Mouse (Mus musculus) thymus, postnatal 14 days (tissue): ENCODE measurements around the gene Retnlg.
"Not testable (repeated sequence)": the region's sequence is repeated elsewhere in the genome, so short reads cannot be mapped to it uniquely, and the experiment has no call there.

Experiments
- DNase-seq: peaks from one replicate; pipeline ENCODE4 v3.0.0; 2021

The Retnlg gene

DNA sequence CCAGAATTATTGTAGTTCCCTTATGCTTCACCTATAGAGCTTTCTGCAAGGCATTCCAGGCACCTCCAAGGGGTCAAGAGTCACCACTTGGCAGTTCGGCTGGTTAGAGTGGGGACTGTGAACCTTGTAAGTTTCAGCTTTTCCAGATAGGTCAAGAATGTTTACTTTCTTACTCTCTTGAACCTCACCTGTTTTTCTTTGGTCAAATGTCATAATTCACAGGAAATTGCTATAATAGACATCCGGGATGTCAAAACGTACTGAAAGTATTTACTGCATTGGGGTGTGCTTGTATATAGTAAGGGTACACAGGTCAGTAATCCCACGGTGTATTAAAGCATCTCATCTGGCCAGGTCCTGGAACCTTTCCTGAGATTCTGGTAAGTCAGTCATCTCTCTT, at the start of gene Retnlg:
TSS of gene Retnlg (plus strand) at position 301 of the 400 bp plus-strand sequence.
- no peak for DNase-seq

DNA sequence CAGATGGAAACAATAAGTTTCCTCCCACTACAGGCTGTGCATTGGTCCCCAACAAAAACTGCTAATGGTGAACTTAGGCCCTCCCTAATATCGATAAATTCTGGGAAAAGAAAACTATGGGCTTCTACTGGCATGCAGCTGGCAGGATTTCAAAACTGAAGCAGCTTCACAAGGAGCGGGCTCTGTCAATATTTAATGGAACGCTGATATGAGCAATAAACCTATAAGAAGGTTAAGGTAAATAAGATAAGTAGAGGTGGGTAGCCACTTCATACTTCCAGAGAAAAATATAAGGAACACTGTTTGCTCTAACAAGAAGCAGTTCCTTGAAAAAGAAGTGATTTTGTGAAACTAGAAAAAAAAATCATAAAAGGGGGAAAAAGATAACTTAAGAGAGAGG, 45.9 kb upstream of the Retnlg start:
- no peak for DNase-seq

DNA sequence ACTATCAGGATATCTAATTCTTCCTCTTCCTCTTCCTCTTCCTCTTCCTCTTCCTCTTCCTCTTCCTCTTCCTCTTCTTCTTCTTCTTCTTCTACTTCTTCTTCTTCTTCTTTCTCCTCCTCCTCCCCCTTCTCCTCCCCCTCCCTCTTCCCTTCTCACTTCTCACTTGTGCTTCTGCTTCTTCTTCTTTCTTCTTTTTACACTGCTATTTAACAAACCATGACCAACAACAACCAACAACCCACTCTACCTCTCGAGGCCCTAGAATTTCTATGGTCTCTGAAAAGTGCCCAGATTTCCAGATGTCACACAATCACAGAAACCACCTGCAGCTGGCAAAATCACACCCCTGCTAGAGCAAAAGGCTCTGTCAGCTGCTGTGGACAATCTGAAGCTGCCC, 44.8 kb upstream of the Retnlg start:
- no peak for DNase-seq

DNA sequence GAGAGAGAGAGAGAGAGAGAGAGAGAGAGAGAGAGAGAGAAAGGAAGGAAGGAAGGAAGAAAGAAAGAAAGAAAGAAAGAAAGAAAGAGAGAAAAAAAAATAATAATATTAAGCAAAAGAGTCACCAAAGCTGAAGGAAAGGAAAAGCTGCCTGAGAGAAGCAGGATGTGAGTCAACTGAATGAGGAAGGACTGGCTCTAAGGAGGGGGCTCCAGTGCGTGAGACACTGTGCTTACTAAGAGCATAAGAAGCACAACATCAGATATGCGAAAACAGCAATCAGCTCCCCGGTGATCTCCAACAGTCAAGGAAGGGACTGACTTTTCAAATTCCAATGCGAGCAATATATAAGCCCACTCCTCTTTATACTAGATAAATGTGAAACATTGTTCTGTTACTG, 43.4 kb upstream of the Retnlg start:
- DNase-seq, result no peak

DNA sequence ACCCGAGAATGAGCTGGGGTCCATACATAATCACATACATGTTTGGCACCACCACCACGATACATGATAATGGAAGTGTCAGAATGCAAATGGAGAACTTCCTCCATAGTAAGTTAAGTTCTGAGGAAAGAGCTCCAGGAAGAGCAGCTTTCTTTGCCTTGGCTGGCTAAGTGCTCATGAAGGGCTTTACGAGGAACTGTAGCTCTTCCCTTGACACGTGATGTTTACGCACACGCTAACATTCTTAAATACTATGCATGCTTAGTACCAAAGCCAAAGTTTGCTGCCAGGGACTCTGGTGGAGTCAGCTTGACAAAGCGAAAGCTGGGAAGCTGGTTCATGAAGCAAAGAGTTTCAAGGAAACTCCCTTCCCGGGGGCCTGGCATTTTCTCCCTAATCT, 40.4 kb upstream of the Retnlg start:
- DNase-seq, result no peak

DNA sequence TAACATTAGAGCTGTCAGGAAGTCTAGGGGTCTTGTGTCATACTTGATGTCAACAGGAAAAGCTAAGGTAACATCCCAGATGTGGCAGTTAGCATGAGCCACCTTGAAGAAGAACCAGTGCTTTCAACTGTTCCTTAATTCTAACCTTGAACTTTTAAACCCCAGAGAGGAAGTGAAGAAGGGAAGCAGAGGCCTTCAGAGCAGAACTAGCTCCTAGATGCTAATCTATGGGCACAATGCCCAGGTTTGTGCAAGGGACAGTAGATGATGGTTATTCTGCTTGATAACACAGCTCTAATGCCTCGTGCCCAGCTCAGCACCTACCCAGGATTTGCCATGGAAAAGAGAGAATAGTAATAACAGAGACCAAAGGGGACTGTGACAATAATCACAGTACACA, 38.8 kb upstream of the Retnlg start:
- not testable (repeated sequence) for DNase-seq

DNA sequence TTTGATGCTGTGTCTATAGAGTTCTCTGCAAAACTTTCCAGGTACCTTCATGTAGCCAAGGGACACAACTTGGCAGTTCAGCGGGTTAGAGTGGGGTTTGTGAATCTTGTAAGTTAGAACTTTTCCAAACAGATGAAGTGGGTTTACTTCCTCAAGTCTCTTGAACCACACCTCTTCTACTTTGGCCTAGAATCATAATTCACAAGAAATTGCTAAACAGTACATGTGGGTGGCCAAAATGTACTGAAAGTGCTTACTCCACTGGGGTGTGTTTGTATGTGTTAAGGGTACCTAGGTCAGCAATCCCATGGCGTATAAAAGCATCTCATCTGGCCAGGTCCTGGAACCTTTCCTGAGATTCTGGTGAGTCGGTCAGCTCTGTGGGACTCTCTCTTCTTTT, 30.2 kb upstream of the Retnlg start, which contains the start of gene Retnla:
TSS of gene Retnla (plus strand) at position 286 of the 400 bp plus-strand sequence.
- no peak for DNase-seq

DNA sequence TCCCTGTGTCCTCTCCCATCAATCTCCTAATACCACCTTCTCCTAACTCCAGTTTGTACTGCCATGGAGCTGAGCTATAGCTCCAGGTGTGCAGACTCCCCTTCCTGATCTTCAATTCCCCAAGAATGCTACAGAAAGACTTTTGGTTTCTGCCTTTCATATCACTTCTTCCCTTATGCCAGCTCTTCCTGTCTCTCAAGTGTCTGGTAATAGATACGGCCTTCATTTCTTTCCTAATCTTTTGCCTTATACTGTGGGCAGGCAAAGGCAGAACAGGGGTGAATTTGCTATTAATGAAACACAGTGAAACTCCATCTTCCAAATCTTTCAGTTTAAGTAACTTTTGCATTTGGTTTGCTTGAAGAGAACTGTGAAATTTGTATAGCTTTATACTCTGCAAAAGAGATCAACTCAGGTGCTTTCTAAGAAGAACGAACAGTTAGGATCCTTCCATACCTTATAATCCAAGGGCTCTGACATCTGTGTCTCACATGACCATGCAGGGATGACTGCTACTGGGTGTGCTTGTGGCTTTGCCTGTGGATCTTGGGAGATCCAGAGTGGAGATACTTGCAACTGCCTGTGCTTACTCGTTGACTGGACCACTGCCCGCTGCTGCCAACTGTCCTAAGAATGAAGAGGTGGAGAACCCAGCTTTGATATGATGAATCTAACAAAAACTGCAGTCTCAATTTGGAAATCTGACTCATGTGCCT, 28.6 kb upstream of the Retnlg start:
- no peak for DNase-seq

DNA sequence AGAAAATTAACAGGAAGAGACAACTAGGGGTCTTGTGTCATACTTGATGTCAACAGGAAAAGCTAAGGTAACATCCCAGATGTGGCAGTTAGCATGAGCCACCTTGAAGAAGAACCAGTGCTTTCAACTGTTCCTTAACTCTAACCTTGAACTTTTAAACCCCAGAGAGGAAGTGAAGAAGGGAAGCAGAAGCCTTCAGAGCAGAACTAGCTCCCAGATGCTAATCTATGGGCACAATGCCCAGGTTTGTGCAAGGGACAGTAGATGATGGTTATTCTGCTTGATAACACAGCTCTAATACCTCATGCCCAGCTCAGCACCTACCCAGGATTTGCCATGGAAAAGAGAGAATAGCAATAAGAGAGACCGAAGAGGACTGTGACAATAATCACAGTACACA, 7.4 kb upstream of the Retnlg start:
- DNase-seq, result not testable (repeated sequence)

DNA sequence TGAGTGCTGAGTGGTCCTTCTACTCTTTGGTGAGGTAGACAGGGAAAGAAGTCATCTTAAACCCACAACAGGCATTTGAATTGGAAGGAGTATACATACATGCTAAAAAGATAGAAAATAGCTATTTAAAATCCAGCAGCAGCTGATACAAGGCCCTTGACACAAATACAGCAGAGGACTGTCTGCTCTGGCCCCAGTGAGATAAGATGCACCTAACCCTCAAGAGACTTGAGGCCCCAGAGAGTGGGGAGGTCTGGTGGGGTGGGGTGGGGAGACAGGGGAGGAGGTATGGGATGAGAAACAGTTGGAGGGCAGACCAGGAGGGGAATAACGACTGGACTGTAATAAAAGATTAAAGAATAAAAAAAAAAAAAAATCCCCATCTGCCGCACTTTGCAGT, 4.7 kb upstream of the Retnlg start:
- no peak for DNase-seq

DNA sequence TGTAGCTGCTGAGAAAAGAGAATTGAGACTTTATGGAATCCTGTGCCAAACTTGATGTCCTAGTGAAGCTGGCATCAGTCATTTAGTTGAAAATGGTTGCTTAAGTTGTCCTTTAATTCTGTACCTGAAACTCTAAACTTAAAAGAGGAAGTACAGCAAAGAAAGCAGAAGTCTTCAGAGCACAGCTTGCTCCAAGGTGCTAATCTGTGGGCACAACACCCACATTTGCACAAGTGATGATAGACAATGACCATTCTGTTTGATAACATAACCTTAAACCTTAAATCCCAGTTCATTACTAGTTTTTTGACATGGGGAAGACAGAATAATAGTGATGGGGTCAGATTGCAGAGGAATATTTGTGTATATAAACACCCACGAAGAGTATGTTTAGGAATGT, 3.8 kb upstream of the Retnlg start:
- DNase-seq, result no peak

DNA sequence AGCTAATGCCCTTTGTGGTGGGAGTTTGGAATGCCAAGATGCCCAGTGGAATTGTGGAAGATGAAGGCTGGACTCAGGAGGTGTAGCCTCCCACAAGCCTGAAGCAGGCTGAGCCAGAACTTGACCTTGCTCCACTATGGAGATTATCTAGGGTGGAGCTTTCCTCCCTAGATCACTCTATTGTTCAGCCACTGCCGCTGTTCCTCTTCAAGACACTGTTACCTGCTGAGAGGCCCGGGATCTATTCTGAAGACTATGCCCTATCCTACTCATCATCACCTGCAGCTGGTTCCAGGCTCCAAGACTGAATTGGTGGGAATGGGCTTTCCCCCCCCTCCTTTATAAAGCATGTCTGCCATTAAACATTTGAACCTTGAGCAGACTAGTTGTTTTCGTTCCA, 2.8 kb upstream of the Retnlg start:
- DNase-seq, result no peak

DNA sequence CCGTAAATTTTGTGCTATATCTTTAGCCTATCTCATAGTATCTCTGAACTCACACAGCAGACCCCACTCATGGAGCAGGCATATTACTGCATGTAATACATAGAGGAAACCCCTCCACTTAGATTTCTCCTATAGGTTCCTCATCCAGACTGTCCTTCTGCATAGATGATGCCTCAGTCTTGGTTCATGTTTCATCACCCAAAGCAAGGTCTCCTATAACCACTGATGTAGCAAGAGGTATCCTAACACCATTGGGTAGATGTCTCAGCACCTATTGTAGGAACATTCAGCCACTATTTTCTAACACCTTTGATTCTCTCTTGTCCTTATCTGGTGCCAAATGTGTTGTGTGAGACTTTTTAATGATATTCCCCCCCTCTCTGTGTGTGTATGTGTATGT, 667 bp upstream of the Retnlg start:
- DNase-seq, result no peak

DNA sequence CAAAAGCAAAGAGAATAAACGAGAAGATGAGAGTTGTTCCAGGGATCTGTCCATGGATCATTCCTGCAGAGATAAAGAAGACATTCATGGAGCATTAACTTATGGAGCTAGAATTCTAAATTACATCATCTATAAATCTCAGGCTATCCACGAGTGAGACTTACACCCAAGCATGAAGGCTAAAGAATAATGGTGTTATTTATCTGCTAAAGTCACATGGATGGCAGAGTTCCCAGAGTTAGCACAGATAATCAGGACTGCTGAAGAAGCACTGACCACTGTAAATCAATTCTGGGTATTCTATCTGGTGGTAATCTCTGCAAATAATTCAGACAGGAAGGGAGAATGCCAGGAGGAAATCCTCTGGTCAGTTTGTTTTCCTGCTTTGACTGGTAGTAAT, 18.3 kb downstream of the Retnlg start:
- no peak for DNase-seq

DNA sequence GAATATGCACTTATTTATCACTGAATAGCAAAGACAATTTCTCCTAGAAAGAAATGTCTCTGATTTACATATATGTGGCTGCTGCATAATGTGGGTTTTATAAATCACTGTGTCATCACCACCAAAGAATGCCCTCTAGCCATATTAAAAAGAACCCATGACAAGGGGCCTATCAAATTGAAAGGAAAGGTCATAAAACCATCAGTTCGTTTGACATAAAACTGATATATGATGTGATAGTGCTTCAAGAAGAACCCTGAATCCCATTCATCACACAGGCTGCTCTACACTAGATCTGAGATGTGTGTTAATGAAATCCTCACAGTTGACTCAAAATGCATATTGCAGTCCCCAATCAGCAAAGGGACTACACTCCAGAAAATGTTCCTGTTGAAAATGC, 27.4 kb downstream of the Retnlg start:
- DNase-seq, result no peak

DNA sequence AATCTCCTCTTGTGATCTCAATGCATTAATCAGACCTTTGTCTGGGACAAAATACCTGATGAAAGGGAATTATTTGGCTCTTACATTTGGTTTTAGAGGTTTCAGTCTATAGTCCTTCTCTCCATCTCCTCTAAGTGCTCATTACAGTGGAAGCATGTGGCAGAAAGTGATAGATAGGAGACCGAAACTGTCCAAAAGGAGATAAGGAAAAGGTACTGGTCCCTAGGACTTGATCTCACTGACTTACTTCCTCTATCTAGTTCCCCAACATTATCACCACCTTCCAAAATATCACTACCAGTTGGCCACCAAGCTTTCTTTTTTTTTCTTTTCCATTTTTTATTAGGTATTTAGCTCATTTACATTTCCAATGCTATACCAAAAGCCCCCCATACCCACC, 38.8 kb downstream of the Retnlg start:
- no peak for DNase-seq

DNA sequence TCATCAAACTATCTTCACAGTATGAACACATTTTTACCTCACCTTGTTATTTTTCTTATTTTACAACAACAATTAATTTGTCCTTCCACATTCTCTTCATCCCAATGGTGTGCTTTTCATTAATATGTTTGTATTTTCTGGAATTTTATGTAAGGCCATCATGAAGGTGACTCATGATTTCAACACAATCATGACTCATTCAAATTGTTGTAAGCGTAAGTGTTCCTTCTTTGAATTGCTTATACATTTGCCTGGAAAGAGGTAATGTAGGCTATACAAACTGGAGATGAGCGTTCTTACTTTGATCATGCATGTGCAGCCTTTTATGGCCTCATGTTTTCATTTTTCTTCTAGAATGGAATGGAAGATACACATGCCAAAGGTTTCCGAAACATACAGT, 40.8 kb downstream of the Retnlg start:
- DNase-seq, result no peak

DNA sequence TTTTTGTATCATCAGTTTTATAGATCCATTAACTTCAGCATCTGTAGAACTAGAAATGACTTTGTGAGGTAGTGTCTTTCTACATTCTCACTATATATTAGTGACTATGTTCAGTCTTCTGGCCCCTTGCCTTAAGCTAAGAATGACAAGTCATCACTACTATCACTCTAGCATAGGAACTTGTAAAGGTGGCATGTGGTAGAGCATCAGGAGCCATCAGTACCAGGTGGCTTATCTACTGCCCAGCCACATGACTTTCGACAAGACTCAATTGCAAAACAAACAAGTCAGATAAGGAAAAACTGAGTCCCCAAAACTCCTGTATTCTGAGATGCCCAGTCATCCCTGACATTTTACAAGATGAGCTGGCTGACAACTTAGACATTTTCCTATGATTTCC, 51.3 kb downstream of the Retnlg start:
- DNase-seq, result no peak
